Mouse (Mus musculus) right cerebral cortex, adult 2 months (tissue): ENCODE measurements around the gene Chga.

Source experiments
- DNase-seq, 2 experiments: peaks; one replicate each; pipeline ENCODE4 v3.0.0; 2021 to 2022; ENCODE audit warnings: low spot score in 2 of 2

The Chga gene

GRCm38 (mm10) chr12:102599801-102600200 is 45.0 kb downstream of the Chga start:
- no peak for DNase-seq

- no peak for DNase-seq
These were observed 45.6 kb downstream of the Chga start for GRCm38 (mm10) chr12:102600345-102600744.

- no peak for DNase-seq
These were observed 47.1 kb downstream of the Chga start for GRCm38 (mm10) chr12:102601847-102602246.

GRCm38 (mm10) chr12:102602255-102603041 is 47.7 kb downstream of the Chga start:
- DNase-seq = no peak

- no peak for DNase-seq
These were observed 50.8 kb downstream of the Chga start for GRCm38 (mm10) chr12:102605607-102606006.

- DNase-seq = no peak
These were observed 52.3 kb downstream of the Chga start for GRCm38 (mm10) chr12:102607066-102607465.

- no peak for DNase-seq
These were observed 53.2 kb downstream of the Chga start for GRCm38 (mm10) chr12:102607808-102608517.

- DNase-seq = no peak
These were observed 56.2 kb downstream of the Chga start for GRCm38 (mm10) chr12:102610927-102611326.

GRCm38 (mm10) chr12:102612431-102612830 is 57.7 kb downstream of the Chga start:
- DNase-seq = no peak

- DNase-seq = no peak
These were observed 58.6 kb downstream of the Chga start for GRCm38 (mm10) chr12:102613411-102613810.
